Mouse (Mus musculus): Measurements from ENCODE around the gene Inpp5e.

The Inpp5e gene

GRCm38 (mm10) chr2:26364738-26365465 is 44.1 kb downstream of the Inpp5e start:
- DNase-seq (ENCODE audit: extremely low read depth, low read depth, low spot score) = no peak

- DNase-seq (ENCODE audit: extremely low read depth, low read depth, low spot score) = no peak
Observed at GRCm38 (mm10) chr2:26363481-26363880, 45.5 kb downstream of the Inpp5e start.

GRCm38 (mm10) chr2:26362991-26363390 is 46.0 kb downstream of the Inpp5e start:
- no peak for DNase-seq (ENCODE audit: extremely low read depth, low read depth, low spot score)

GRCm38 (mm10) chr2:26360772-26361171 is 48.2 kb downstream of the Inpp5e start, which contains the start of gene Card9:
Gene Card9, minus strand, starts transcription at chr2:26360918.
- no peak for DNase-seq (ENCODE audit: extremely low read depth, low read depth, low spot score)

GRCm38 (mm10) chr2:26359983-26360382 is 49.0 kb downstream of the Inpp5e start:
- DNase-seq (ENCODE audit: extremely low read depth, low read depth, low spot score) = no peak

- no peak for DNase-seq (ENCODE audit: extremely low read depth, low read depth, low spot score)
Observed at GRCm38 (mm10) chr2:26358667-26359320, 50.2 kb downstream of the Inpp5e start.

GRCm38 (mm10) chr2:26357484-26357883 is 51.5 kb downstream of the Inpp5e start:
- no peak for DNase-seq (ENCODE audit: extremely low read depth, low read depth, low spot score)

GRCm38 (mm10) chr2:26356678-26357077 is 52.3 kb downstream of the Inpp5e start:
- no peak for DNase-seq (ENCODE audit: extremely low read depth, low read depth, low spot score)

- no peak for DNase-seq (ENCODE audit: extremely low read depth, low read depth, low spot score)
Observed at GRCm38 (mm10) chr2:26356231-26356630, 52.8 kb downstream of the Inpp5e start.

GRCm38 (mm10) chr2:26354401-26354800 is 54.6 kb downstream of the Inpp5e start:
- no peak for DNase-seq (ENCODE audit: extremely low read depth, low read depth, low spot score)

GRCm38 (mm10) chr2:26353066-26353980 is 55.7 kb downstream of the Inpp5e start:
- DNase-seq (ENCODE audit: extremely low read depth, low read depth, low spot score) = no peak

- DNase-seq (ENCODE audit: extremely low read depth, low read depth, low spot score) = no peak
Observed at GRCm38 (mm10) chr2:26352291-26352910, 56.6 kb downstream of the Inpp5e start.

GRCm38 (mm10) chr2:26351358-26352290 is 57.4 kb downstream of the Inpp5e start, which contains the start of gene Dnlz:
Gene Dnlz, minus strand, starts transcription at chr2:26352110.
- no peak for DNase-seq (ENCODE audit: extremely low read depth, low read depth, low spot score)

GRCm38 (mm10) chr2:26348241-26348640 is 60.8 kb downstream of the Inpp5e start:
- no peak for DNase-seq (ENCODE audit: extremely low read depth, low read depth, low spot score)

All from fat pad, adult 2 months (tissue).